Comparison of ENCODE assay signal across 12 mouse cellular contexts in the genomic region with DNA sequence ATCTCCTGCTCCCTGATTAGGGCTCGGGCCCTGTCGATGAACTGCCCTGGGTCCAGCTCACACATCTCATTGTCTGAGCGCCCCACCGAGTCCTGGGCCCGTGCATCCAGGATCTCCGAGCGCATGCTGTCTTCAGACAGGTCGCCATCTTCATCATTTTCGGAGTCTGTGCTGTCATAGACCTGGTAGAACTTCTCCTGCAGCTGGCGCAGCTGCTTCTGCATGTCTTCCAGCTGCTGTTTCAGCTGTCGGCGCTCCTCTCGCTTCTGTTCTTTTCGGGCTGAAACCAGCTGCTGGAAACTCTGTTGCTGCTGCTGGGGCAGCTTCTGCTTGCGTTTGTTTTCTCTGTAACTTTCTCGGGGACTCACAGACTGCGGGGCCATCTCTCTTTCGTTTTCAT. TPM values are rescaled to one million over a fixed set of nuclear protein-coding genes. Genes with fewer than 3 reads are reported as not detected.
DNase-seq lines count a peak whose midpoint lies in the region; ATAC-seq and TF ChIP-seq lines count a peak whose summit lies in the region.
"Had no signal": no experiment of that assay in that cellular context is flagged by ENCODE, and none has a peak within 500 bp of the region (broad histone marks: within the 10 kb centered on the region; RNA-seq: fewer than 3 reads in every experiment).

No protein-coding gene starts in this region.

- H3K27me3 ChIP-seq in heart, embryonic 15.5 days, result no peaks in the 10 kb centered on the region
- H3K27me3 ChIP-seq in lung, embryonic 14.5 days (ENCODE audit: insufficient read depth, low read length), result peaks cover 41% of the 10 kb centered on the region
- H3K27me3 ChIP-seq in limb, embryonic 14.5 days (ENCODE audit: control insufficient read depth, insufficient read depth, low read length), result 0 out of 2 replicates have a peak, but pooled peaks cover 4% of the 10 kb centered on the region

- H3K4me1 ChIP-seq in heart, embryonic 15.5 days (replicated peaks), result peaks cover 17% of the 10 kb centered on the region
- H3K4me1 ChIP-seq in lung, embryonic 14.5 days (ENCODE audit: insufficient read depth), result no peaks in the 10 kb centered on the region
- H3K4me1 ChIP-seq in limb, embryonic 14.5 days (ENCODE audit: control insufficient read depth, insufficient read depth, low read length), result no peaks in the 10 kb centered on the region

- no peak overlapping the region for H3K9ac ChIP-seq in heart, embryonic 15.5 days
- no peak overlapping the region for H3K9ac ChIP-seq in lung, embryonic 14.5 days
- H3K9ac ChIP-seq in limb, embryonic 14.5 days (ENCODE audit: low read depth, low read length, severe bottlenecking), result no peak overlapping the region

- peak overlapping the region; percentile 21; the same call in 1 of the 2 replicates for H3K4me2 ChIP-seq in heart, embryonic 15.5 days
- H3K4me2 ChIP-seq in lung, embryonic 14.5 days, result peak overlapping the region; percentile 47
- no peak overlapping the region for H3K4me2 ChIP-seq in limb, embryonic 14.5 days (replicated peaks; ENCODE audit: low read depth, low read length, severe bottlenecking)

- H3K36me3 ChIP-seq in heart, embryonic 15.5 days, result peaks cover 13% of the 10 kb centered on the region
- H3K36me3 ChIP-seq in lung, embryonic 14.5 days (ENCODE audit: insufficient read depth), result no peaks in the 10 kb centered on the region
- H3K36me3 ChIP-seq in limb, embryonic 14.5 days (ENCODE audit: control insufficient read depth, insufficient read depth, low read length), result no peaks in the 10 kb centered on the region

- DNase-seq in heart, adult 8-10 months (ENCODE audit: low spot score), result no peak
- peak; percentile 82 for DNase-seq in lung, embryonic 14.5 days
- no peak for DNase-seq in lung, adult 18-20 months
- peak; percentile 14 for DNase-seq in R1 (ENCODE audit: low read depth, low spot score)
- peak; percentile 44 for DNase-seq in limb, embryonic 14.5 days (ENCODE audit: low spot score)
- DNase-seq in cerebellum, adult 9-10 months, result no peak
- no peak for DNase-seq in adrenal gland, postnatal 25 days
- DNase-seq: liver had no signal

- no peak for TF ChIP-seq CTCF in lung, embryonic 14.5 days (IDR thresholded peaks at IDR 0.05; ENCODE audit: low read depth)

- 73% methylated on average over 18 of the region's 18 CpGs for WGBS in heart, embryonic 15.5 days
- WGBS in lung, embryonic 14.5 days, result 42% methylated on average over 18 of the region's 18 CpGs
- WGBS in limb, embryonic 14.5 days, result 77% methylated on average over 18 of the region's 18 CpGs

- H3K4me3 ChIP-seq in heart, embryonic 15.5 days, result no peak overlapping the region
- no peak overlapping the region for H3K4me3 ChIP-seq in lung, embryonic 14.5 days (ENCODE audit: low read depth, low read length)
- no peak overlapping the region for H3K4me3 ChIP-seq in limb, embryonic 14.5 days (replicated peaks; ENCODE audit: low read length)
- H3K4me3 ChIP-seq: left cerebral cortex, adult 2 months had no signal

- no peak for TF ChIP-seq POLR2A in limb, embryonic 14.5 days (IDR thresholded peaks at IDR 0.05; ENCODE audit: borderline replicate concordance, extremely low read depth, insufficient read depth, insufficient read length)

- ATAC-seq in heart, embryonic 15.5 days (replicated peaks; ENCODE audit: insufficient number of reproducible peaks, insufficient read depth, low FRiP score, low read depth), result no peak
- peak; percentile 76; the same call in 1 of the 2 replicates for ATAC-seq in lung, embryonic 14.5 days (ENCODE audit: insufficient read depth)
- ATAC-seq in limb, embryonic 14.5 days (ENCODE audit: low FRiP score, low read depth), result peak; percentile 73; the same call in 1 of the 2 replicates

- H3K27ac ChIP-seq in heart, embryonic 15.5 days, result peak overlapping the region; percentile 8; the same call in 1 of the 2 replicates
- 0 out of 2 replicates have a peak overlapping the region, but pooled peaks have one; percentile 43 for H3K27ac ChIP-seq in lung, embryonic 14.5 days (ENCODE audit: low read depth)
- H3K27ac ChIP-seq in limb, embryonic 14.5 days (replicated peaks; ENCODE audit: low read depth, low read length), result no peak overlapping the region
- H3K27ac ChIP-seq: left cerebral cortex, adult 2 months had no signal

- no peaks in the 10 kb centered on the region for H3K9me3 ChIP-seq in heart, embryonic 15.5 days (replicated peaks)
- H3K9me3 ChIP-seq in lung, embryonic 14.5 days (ENCODE audit: low read depth, low read length), result no peaks in the 10 kb centered on the region
- H3K9me3 ChIP-seq in limb, embryonic 14.5 days (ENCODE audit: control insufficient read depth, low read length), result no peaks in the 10 kb centered on the region

RNA-seq across cellular contexts. Expression of a gene that starts 9.2 kb away (rescaled TPM):
- 14.9 and 18.3 TPM in 2 replicates for polyA plus RNA-seq in heart, embryonic 15.5 days (2015; fragmentation: Nextera tagmentation; extraction: Ambion mirVana)
- 10 to 100 TPM; 42.2 to 58.7 (median 51.7) TPM for total RNA-seq in heart, adult 8-10 months (2022)
- polyA plus RNA-seq in lung, embryonic 14.5 days (2014; fragmentation: Nextera tagmentation; extraction: Ambion mirVana), result 2.0 and 2.4 TPM in 2 replicates
- polyA plus RNA-seq in limb, embryonic 14.5 days (2012; rRNA removed), result 2.6 and 2.9 TPM in 2 replicates
- polyA plus RNA-seq in limb, embryonic 14.5 days (2014; fragmentation: Nextera tagmentation; extraction: Ambion mirVana), result 2.7 and 3.1 TPM in 2 replicates
- 52.6 and 66.7 TPM in 2 replicates for total RNA-seq in adrenal gland, postnatal 25 days (2021)
- total RNA-seq: common myeloid progenitor, adult 5-6 weeks; MEL had no signal

Comparison
In these comparisons a context has a peak if more than half of its experiments do, and no peak if none do; other contexts are left out.
1. DNase-seq: peak in lung, embryonic 14.5 days (single experiment), R1 (single experiment) and limb, embryonic 14.5 days (single experiment); none in heart, adult 8-10 months (single experiment), lung, adult 18-20 months (0 of 2), cerebellum, adult 9-10 months (single experiment) and adrenal gland, postnatal 25 days (single experiment).